Mouse (Mus musculus) myocyte (in vitro differentiated cells): ENCODE measurements around the gene Tnk1.

Experiments used
- E2F4 ChIP-seq: IDR thresholded peaks from one replicate; pipeline ENCODE4 v1.6.1; 2011; ENCODE audit warnings: mild to moderate bottlenecking, control low read depth, moderate library complexity; ENCODE audit not compliant: insufficient read depth
- MAX ChIP-seq: IDR thresholded peaks from one replicate; pipeline ENCODE4 v1.6.1; 2011; ENCODE audit warnings: low read depth, mild to moderate bottlenecking, control low read depth
- MYOD1 ChIP-seq, 3 experiments: IDR thresholded peaks; one replicate each; pipeline ENCODE4 v1.6.1; 2011; ENCODE audit warnings: control low read depth in 2 of 3, low read depth in 2 of 3, mild to moderate bottlenecking in 2 of 3, moderate library complexity in 1 of 3; ENCODE audit not compliant: insufficient read length in 2 of 3, control insufficient read depth in 1 of 3
- POLR2A ChIP-seq: IDR thresholded peaks from one replicate; pipeline ENCODE4 v1.6.1; 2011; ENCODE audit warnings: low read depth, mild to moderate bottlenecking, control low read depth, moderate library complexity; ENCODE audit not compliant: insufficient read length
- POLR2AphosphoS2 ChIP-seq: IDR thresholded peaks from one replicate; pipeline ENCODE4 v1.6.1; 2011; ENCODE audit warnings: low read depth, control low read depth; ENCODE audit not compliant: insufficient read length
- TCF12 ChIP-seq: IDR thresholded peaks from one replicate; pipeline ENCODE4 v1.6.1; 2011; ENCODE audit warnings: mild to moderate bottlenecking, control low read depth; ENCODE audit not compliant: poor library complexity, insufficient read depth, severe bottlenecking
- USF1 ChIP-seq: IDR thresholded peaks from one replicate; pipeline ENCODE4 v1.6.1; 2011; ENCODE audit warnings: low read depth, mild to moderate bottlenecking, control low read depth, moderate library complexity

GRCm38 (mm10) chr11:69886907-69887635 is 28.5 kb upstream of the Tnk1 start:
- no peak for TF ChIP-seq POLR2AphosphoS2
- TF ChIP-seq POLR2A, result no peak
- no peak for TF ChIP-seq MYOD1 (IDR thresholded peaks at IDR 0.05; ENCODE audit: control insufficient read depth in 1 of 3, insufficient read length in 2 of 3, low read depth in 2 of 3)
- no peak for TF ChIP-seq USF1
- no peak for TF ChIP-seq MAX
- no peak for TF ChIP-seq E2F4
- TF ChIP-seq TCF12, result no peak
